Mouse (Mus musculus) adrenal gland, postnatal 14 days (tissue): Measurements from ENCODE around the gene Lcp2. TPM values are rescaled to one million over a fixed set of nuclear protein-coding genes. Genes with fewer than 3 reads are reported as not detected.
A peak's percentile ranks its signal among the peaks of the same experiment; 100 is the strongest.

Experiments
- DNase-seq: peaks from one replicate; pipeline ENCODE4 v3.0.0; 2021; ENCODE audit warnings: mixed read lengths
- total RNA-seq: library from RNA; stranded (reverse); gene quantifications from 2 replicates; pipeline ENCODE4 v1.2.3, GENCODE M21; 2021

Lcp2 gene
- total RNA-seq, 1 experiment from 2014 or later, result 2.0 TPM

DNA sequence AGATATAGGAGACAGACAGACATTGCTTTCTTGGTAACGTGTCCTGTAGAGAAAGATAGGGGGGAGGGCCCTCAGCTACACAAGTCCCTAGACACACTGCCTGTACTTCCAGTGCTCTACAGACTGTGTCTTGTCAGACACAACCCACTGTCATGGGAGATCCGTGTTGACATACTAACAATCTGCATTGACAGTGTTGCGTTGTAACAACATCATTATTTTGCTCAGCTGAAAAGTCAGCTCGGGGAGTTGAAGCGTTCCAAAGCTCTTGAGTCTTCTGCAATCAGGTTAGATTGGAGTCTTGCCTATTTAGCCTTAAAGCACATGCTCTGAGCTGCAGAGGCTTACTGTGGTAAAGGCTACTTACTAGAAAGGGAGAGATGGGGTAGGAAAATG is 820 bp downstream of the Lcp2 start:
- DNase-seq, result no peak

- no peak for DNase-seq
Measured at GRCm38 (mm10) chr11:34048375-34049124, 1.8 kb downstream of the Lcp2 start.

DNA sequence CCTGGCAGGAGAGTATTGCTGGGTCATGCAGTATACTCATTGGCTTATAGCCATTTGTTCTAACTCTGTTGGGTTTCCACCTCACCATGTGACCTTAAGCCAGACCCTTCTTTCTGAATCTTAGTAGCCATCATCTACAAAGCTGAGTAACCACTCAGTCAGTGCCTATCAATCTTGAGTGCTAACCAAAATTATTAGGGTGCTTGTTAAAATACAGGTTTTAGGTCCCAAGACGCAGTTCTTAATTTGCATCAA is 2.3 kb downstream of the Lcp2 start:
- DNase-seq, result no peak

DNA sequence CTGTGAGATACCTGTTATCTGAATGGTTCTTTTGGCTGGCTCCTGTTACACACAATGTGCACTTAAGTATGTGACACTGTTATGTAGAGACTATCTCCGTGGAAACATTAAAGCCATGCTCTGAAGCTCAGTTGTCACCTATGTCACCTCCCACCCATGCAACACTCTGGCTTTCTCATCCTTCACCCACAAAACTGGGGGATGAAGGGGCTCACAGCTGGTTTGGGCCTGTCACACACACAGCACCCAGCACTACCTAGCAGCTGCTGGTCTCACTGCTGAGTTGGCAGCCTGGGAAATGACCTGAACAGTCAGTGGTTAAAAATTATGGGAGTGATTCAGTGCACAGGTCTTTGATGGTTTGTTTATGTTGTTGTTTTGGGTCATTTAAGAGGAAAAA is 3.3 kb downstream of the Lcp2 start:
- DNase-seq, result no peak

GRCm38 (mm10) chr11:34050643-34051042 is 3.9 kb downstream of the Lcp2 start:
- DNase-seq, result no peak

DNA sequence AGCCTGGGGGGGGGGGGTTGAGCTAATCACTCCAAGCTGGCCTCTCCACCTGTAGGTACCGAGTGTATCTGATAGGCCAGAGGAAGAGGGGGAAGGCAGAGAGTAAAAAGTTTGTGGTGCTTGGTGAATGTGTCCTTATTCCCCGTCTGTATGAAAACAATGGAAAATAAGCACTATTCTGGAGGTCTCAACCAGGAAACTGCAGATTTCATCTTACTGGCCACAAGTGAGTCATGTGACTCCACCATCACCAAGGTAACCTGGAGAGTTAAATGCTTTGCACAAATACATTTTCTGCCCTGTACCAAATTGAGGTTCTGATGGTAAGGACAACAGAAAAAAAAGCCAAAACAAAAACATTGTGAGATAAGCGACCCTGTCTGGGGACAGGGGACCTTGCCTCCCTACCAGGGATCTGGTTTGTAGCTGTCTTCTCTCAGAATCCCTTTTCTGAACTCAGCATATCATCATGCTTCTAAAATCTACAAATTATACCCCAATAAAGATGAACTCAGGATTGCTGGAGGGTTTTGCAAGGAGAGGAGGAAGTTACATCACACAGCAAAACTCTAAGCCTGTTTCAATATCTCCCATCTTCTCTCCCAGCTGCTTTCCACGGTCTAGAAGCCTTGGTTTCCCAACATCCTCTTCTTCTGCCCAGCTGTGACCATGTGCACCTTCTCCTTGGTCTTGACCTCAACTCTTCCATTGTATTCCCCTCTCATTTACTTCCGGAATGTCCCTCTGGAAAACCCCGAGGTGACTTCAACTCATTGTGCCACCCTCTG is 6.5 kb downstream of the Lcp2 start:
- DNase-seq, result no peak

- no peak for DNase-seq
Measured at GRCm38 (mm10) chr11:34054031-34054727, 7.5 kb downstream of the Lcp2 start.

DNA sequence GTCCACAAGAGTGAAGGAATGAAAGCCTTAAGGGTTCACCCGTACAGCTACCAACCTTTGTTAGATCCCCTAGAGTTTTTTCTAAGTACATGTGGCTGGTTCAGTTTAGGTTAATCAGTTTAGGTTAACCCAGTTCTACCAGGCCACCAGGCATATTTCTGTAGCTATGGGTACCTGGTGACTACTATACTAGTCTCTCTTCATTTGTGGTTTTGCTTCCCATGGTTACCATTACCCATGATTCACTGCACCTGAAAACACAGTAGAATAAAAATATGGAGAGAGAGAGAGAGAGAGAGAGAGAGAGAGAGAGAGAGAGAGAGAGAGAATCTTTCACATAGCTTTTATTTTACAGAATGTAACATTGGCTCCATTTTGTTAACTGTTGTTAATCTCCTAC is 10.0 kb downstream of the Lcp2 start:
- DNase-seq, result no peak

DNA sequence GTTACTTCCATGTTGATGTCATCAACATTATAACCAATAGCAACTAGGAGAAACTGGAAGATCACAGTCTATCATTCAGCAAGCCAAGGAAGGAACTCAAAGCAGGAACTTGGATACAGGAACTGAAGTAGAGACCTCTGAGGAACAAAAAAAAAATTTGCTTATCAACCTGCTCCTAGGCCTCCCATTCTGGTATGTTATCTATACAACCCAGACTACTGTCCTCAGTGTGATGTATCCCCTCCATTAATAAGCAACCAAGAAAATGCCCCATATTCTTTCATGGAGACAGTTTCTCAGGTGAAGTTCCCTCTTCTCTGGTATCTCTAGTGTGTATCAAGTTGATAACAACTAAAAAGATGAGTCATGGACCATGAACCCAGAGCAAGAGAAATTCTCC is 11.6 kb downstream of the Lcp2 start:
- no peak for DNase-seq

DNA sequence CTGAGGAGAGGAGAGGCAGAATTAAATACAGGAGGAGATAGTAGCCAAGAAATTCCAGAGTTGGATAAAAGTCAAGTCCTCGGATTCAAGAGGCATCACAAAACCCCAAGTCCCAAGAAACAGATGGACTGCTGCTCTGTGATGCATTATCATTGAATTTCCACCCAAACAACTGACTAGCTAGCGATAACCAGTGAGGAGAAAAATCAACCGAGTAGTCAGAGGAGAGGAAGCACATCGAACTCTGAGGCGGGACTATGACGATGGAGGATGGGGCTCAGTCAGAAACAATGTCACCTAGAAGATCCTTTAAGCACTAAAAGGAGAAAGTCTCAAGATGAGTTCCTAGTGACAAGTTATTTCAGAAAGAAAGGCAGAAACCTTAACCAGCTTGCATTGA is 12.2 kb downstream of the Lcp2 start:
- DNase-seq, result no peak

GRCm38 (mm10) chr11:34061740-34062139 is 15.0 kb downstream of the Lcp2 start:
- DNase-seq, result no peak

DNA sequence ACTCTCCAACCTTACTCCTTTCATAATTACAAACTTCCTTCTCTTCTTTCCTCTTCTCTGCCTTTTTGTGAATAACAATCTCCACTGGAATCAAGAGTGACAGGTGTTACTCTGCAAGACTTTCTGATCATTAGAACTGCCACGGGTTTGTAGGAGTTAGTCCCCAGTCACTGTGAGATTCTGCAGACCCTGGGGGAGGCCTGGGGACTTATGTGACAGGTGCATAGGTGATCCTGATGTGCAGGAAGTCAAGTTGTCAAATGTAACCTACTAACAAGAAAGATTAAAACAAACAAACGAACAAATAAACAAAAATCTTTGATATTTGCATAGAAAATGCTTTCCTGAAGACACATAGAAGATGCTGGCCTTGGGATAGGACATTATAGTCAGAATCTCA is 16.5 kb downstream of the Lcp2 start:
- DNase-seq, result no peak

GRCm38 (mm10) chr11:34063702-34064485 is 17.2 kb downstream of the Lcp2 start:
- DNase-seq, result peak; percentile 9

DNA sequence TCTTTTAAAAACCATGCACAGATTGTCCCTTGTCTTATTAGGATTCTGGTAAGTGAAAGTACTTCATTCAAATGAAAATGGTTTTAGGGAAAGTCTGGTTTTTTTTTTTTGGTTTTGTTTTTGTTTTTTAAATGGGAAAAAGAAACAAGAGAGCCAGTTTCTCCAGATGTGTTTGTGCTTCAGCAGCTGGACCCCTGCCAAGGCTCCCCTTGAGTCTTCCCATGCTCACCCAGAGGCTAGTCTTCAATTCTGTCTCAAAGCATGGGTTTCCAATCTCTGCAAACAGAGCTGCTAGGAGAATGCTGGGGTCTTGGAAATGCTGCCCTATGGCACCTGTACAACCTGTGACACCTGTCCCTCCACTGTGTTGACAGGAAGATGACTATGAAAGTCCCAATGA is 23.9 kb downstream of the Lcp2 start:
- no peak for DNase-seq

GRCm38 (mm10) chr11:34072309-34072708 is 25.6 kb downstream of the Lcp2 start:
- DNase-seq, result no peak

DNA sequence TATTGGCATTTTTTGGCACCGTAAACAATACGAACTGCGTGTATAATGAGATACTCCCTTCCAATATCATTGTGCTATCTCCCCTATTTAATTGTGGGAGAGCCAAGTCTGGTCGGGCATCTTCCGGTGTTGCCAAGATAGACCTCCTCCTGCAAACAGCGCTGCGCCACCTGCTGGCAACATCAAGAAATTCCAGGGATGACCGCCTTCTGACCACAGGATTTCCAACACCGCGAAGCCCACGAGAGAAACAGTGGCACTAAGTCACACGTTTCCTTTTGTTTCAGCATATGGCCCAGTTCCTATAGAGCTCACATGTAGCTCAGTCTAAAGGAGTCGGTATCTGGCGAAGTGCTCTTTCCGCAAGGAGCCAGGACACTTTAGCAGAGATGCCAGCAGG is 27.1 kb downstream of the Lcp2 start:
- peak; percentile 78 for DNase-seq

- no peak for DNase-seq
Measured at GRCm38 (mm10) chr11:34077870-34078269, 31.1 kb downstream of the Lcp2 start.

DNA sequence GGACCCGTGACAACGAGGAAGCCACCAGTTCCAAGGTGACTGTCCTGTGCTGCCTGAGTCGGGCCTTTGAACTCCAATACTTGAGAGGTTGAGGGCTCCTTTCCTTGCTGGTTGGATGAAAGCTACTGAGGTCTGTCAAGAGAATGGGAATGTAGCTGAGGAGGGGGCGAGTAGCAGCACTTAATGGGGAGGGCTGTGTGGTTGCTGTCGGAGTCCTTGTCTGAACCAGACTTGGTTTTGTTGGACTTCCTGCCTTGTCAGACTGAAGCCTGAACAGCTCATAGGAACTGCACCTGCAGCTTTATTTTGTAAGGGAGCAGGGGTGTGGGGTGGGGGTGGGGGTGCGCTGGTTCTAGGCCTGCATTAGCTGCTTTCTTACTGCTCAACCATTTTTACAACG is 31.9 kb downstream of the Lcp2 start:
- DNase-seq, result no peak

DNA sequence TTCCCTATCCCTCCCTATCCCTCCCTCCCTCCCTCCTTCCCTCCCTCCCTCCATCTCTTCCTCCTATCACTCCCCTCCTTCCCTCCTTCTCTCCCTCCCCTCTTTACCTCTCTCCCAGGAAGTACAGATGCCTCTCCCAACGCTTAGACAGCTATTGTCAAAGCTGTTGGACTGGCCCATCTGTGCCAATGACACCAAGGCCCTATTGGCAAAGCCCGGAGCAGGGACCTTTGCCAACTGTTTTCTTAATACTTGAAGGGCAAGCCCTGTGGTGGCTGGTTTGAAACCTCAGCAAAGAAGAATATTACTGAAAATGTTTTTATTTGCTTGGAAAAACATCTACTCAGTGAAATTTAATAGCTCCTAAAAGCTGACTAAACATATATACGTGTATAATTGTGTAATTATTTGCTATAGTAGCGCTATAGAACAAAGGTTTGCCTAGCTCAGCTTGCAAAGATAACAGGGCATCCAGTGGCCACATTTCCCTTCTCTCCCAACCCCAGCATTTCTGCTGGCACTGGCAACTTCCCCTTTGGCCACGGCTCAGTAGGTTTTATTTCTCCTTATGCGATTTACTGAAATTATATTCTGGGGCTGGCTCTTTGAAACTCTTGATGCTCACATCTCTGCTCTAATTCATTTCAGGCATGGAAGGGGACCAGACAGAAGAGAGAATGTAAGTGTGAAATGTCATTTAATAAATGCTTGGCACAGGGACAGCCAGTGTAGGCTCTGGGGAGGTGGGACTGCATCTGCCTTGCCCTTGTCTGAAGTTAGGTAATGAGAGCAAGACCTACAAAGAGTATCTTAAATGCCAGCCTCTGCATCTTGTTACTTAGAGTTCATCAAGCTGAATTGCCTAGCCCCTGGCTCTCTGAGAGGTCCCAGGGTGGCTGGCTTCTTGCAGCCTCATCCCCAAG is 33.1 kb downstream of the Lcp2 start:
- peak; percentile 73 for DNase-seq

GRCm38 (mm10) chr11:34083795-34084194 is 37.1 kb downstream of the Lcp2 start:
- DNase-seq, result no peak

- no peak for DNase-seq
Measured at GRCm38 (mm10) chr11:34084639-34085038, 37.9 kb downstream of the Lcp2 start.
